ENCODE assay signal across 9 mouse cellular contexts in the genomic region with DNA sequence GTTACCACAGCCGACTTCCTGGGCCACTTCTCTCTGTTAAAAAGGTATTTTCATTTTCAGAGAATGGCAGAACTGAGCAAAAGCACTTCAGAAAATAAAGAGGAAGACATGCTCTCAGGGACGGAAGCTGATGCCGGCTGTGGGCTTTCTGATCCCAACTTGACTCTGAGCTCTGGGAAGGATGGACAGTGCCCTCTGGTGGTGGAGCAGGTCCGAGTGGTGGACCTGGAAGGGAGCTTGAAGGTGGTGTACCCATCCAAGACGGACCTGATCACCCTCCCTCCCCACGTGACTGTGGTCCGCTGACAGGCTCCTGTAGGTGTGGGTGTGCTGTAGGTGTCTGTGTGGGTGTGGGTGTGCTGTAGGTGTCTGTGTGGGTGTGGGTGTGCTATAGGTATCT. TPM values are rescaled to one million over a fixed set of nuclear protein-coding genes. Genes with fewer than 3 reads are reported as not detected.
DNase-seq lines count a peak whose midpoint lies in the region; ATAC-seq lines count a peak whose summit lies in the region.
"Had no signal": no experiment of that assay in that cellular context is flagged by ENCODE, and none has a peak within 500 bp of the region (broad histone marks: within the 10 kb centered on the region; RNA-seq: fewer than 3 reads in every experiment).

No protein-coding gene starts in this region.

- DNase-seq in adrenal gland, adult 18-20 months (ENCODE audit: low spot score in 2 of 2), result peak; percentile 41 to 49
- no peak for DNase-seq in adrenal gland, adult 8-10 months
- DNase-seq in left cerebral cortex, adult 18-20 months (ENCODE audit: low spot score in 2 of 2), result peak; percentile 37 to 61
- DNase-seq in left cerebral cortex, adult 11 months (ENCODE audit: low spot score), result no peak
- peak; percentile 75 for DNase-seq in liver
- peak; percentile 51 to 75 for DNase-seq in spleen, postnatal 10 days (ENCODE audit: low spot score in 2 of 2)
- no peak for DNase-seq in urinary bladder, postnatal 36 days (ENCODE audit: low spot score in 2 of 2)

- peak; percentile 40 for ATAC-seq in common myeloid progenitor, adult 5-6 weeks (replicated peaks; ENCODE audit: low read depth, poor library complexity, severe bottlenecking)

RNA-seq across cellular contexts. Expression of a gene that starts 6.5 kb away (rescaled TPM):
- total RNA-seq in adrenal gland, adult 18-20 months (2021), result 10 to 100 TPM; 48.5 to 54.2 TPM
- total RNA-seq in adrenal gland, adult 8-10 months (2022), result 10 to 100 TPM; 59.1 to 87.5 (median 78.5) TPM
- total RNA-seq in left cerebral cortex, adult 18-20 months (2021), result 10 to 100 TPM; 10.0 to 15.0 TPM
- 7.9 and 14.7 TPM in 2 replicates for total RNA-seq in common myeloid progenitor, adult 5-6 weeks (2017)

RNA-seq across cellular contexts. Expression of a gene that starts 8.0 kb away (rescaled TPM):
- total RNA-seq in adrenal gland, adult 18-20 months (2021), result 10 to 100 TPM; 54.8 to 55.4 TPM
- 10 to 100 TPM; 61.2 to 79.9 (median 66.8) TPM for total RNA-seq in adrenal gland, adult 8-10 months (2022)
- total RNA-seq in left cerebral cortex, adult 18-20 months (2021), result 10 to 100 TPM; 59.7 to 69.2 TPM
- 42.6 and 77.8 TPM in 2 replicates for total RNA-seq in common myeloid progenitor, adult 5-6 weeks (2017)

RNA-seq across cellular contexts. Expression of a gene that starts 22.9 kb away (rescaled TPM):
- not detected for total RNA-seq in adrenal gland, adult 18-20 months (2021)
- total RNA-seq in adrenal gland, adult 8-10 months (2022), result not detected
- total RNA-seq in left cerebral cortex, adult 18-20 months (2021), result not detected
- not detected in 2 replicates for total RNA-seq in common myeloid progenitor, adult 5-6 weeks (2017)
- total RNA-seq: gastrocnemius, postnatal 4 days had no signal

RNA-seq across cellular contexts. Expression of a gene that starts 44.6 kb away (rescaled TPM):
- 10 to 100 TPM; 22.7 to 25.0 TPM for total RNA-seq in adrenal gland, adult 18-20 months (2021)
- total RNA-seq in adrenal gland, adult 8-10 months (2022), result 10 to 100 TPM; 25.5 to 33.1 (median 28.6) TPM
- 10 to 100 TPM; 33.2 to 33.9 TPM for total RNA-seq in left cerebral cortex, adult 18-20 months (2021)
- 7.4 and 25.7 TPM in 2 replicates for total RNA-seq in common myeloid progenitor, adult 5-6 weeks (2017)

RNA-seq across cellular contexts. Expression of a gene that starts 44.6 kb away (rescaled TPM):
- total RNA-seq in adrenal gland, adult 18-20 months (2021), result 1 to 10 TPM; 2.8 to 3.2 TPM
- 10 to 100 TPM in 1 of 4 experiments, 1 to 10 TPM in 3; 3.2 to 12.7 (median 8.0) TPM for total RNA-seq in adrenal gland, adult 8-10 months (2022)
- total RNA-seq in left cerebral cortex, adult 18-20 months (2021), result 10 to 100 TPM; 12.7 to 14.8 TPM
- 9.7 and 11.6 TPM in 2 replicates for total RNA-seq in common myeloid progenitor, adult 5-6 weeks (2017)

Comparison
In these comparisons a context has a peak if more than half of its experiments do, and no peak if none do; other contexts are left out.
1. DNase-seq: peak in adrenal gland, adult 18-20 months (2 of 2), left cerebral cortex, adult 18-20 months (2 of 2), liver (single experiment) and spleen, postnatal 10 days (2 of 2); none in adrenal gland, adult 8-10 months (single experiment), left cerebral cortex, adult 11 months (single experiment) and urinary bladder, postnatal 36 days (0 of 2).